Mouse (Mus musculus) heart, adult 2 months (tissue): ENCODE measurements around the gene Lect2. TPM values are rescaled to one million over a fixed set of nuclear protein-coding genes. Genes with fewer than 3 reads are reported as not detected.

ENCODE experiments used
- DNase-seq, 2 experiments: peaks; one replicate each; pipeline ENCODE4 v3.0.0; 2021
- H3K27ac ChIP-seq: fragments of 200-600 bp; 2 replicates; pipeline ENCODE4 v1.8.1; 2022
- H3K27me3 ChIP-seq: fragments of 200-500 bp; 2 replicates; pipeline ENCODE4 v1.6.1; 2012; ENCODE audit warnings: mild to moderate bottlenecking, low read length, inconsistent platforms, mixed read lengths; ENCODE audit not compliant: control insufficient read depth, insufficient read depth
- H3K36me3 ChIP-seq: fragments of 200-500 bp; 2 replicates; pipeline ENCODE4 v1.6.1; 2012; ENCODE audit warnings: low read length, inconsistent platforms; ENCODE audit not compliant: control insufficient read depth, insufficient read depth
- H3K4me1 ChIP-seq: fragments of 200-500 bp; 2 replicates; pipeline ENCODE4 v1.6.1; 2011; ENCODE audit warnings: low read length; ENCODE audit not compliant: control insufficient read depth, insufficient read depth
- H3K4me3 ChIP-seq: fragments of 200-600 bp; 2 replicates; pipeline ENCODE4 v1.8.1; 2022
- H3K79me2 ChIP-seq: fragments of 200-500 bp; replicated peaks from 2 replicates; pipeline ENCODE4 v1.6.1; 2012; ENCODE audit warnings: mild to moderate bottlenecking, inconsistent platforms, low read length, moderate library complexity, mixed read lengths; ENCODE audit not compliant: control insufficient read depth, insufficient read depth
- H3K9ac ChIP-seq: fragments of 200-500 bp; 2 replicates; pipeline ENCODE4 v1.6.1; 2012; ENCODE audit warnings: low read depth, mild to moderate bottlenecking, control low read depth, inconsistent platforms, low read length, mixed read lengths
- CTCF ChIP-seq: fragments of 200-600 bp; IDR thresholded peaks from 2 replicates; pipeline ENCODE4 v1.8.1; 2022; ENCODE audit warnings: antibody characterized with exemption, mild to moderate bottlenecking, moderate library complexity
- EP300 ChIP-seq: fragments of 200-500 bp; IDR thresholded peaks from 2 replicates; pipeline ENCODE4 v1.6.1; 2011; ENCODE audit warnings: low read depth, low read length, control low read depth; ENCODE audit not compliant: insufficient read depth
- POLR2A ChIP-seq: fragments of 200-500 bp; IDR thresholded peaks from 2 replicates; pipeline ENCODE4 v1.6.1; 2011; ENCODE audit warnings: mild to moderate bottlenecking, low read depth, low read length, control low read depth; ENCODE audit not compliant: insufficient read depth
- WGBS: fragments of 180-500 bp; shearing (Covaris S2); methylation state at CpG from one replicate; pipeline ENCODE4 v1.1.7; 2018; 5-methylcytosine and 5-hydroxymethylcytosine counted together
- intact Hi-C: fragments of 180-260 bp; cut with DNase I; formaldehyde crosslinking; loops from one replicate; pipeline ENCODE4 v1.15.1; 2025
- polyA plus RNA-seq: library from polyadenylated mRNA; depleted of rRNA; stranded (reverse); fragments of >200 nt; gene quantifications from 2 replicates; pipeline ENCODE4 v1.2.3, GENCODE M21; 2012
- total RNA-seq, 2 experiments: library from RNA; stranded (reverse); gene quantifications; 2 replicates each; pipeline ENCODE4 v1.2.3; 2021

Gene Lect2
- total and polyA plus RNA-seq, 3 experiments = not detected

GRCm38 (mm10) chr13:56590202-56590601, 41.9 kb upstream of the Lect2 start:
- intact Hi-C loops = no loop called here
- peaks cover 1% of the 10 kb centered on the region; the same call in 1 of the 2 replicates for H3K4me1 ChIP-seq
- no peak overlapping the region for H3K27ac ChIP-seq
- DNase-seq = no peak
- no peak overlapping the region for H3K4me3 ChIP-seq
- H3K9ac ChIP-seq = no peak overlapping the region
- no peaks in the 10 kb centered on the region for H3K36me3 ChIP-seq
- H3K79me2 ChIP-seq = no peaks in the 10 kb centered on the region
- TF ChIP-seq POLR2A = no peak
- no peak for TF ChIP-seq CTCF
- no peak for TF ChIP-seq EP300
- H3K27me3 ChIP-seq = no peaks in the 10 kb centered on the region
- 71% methylated on average over 5 of the region's 5 CpGs for WGBS

DNA sequence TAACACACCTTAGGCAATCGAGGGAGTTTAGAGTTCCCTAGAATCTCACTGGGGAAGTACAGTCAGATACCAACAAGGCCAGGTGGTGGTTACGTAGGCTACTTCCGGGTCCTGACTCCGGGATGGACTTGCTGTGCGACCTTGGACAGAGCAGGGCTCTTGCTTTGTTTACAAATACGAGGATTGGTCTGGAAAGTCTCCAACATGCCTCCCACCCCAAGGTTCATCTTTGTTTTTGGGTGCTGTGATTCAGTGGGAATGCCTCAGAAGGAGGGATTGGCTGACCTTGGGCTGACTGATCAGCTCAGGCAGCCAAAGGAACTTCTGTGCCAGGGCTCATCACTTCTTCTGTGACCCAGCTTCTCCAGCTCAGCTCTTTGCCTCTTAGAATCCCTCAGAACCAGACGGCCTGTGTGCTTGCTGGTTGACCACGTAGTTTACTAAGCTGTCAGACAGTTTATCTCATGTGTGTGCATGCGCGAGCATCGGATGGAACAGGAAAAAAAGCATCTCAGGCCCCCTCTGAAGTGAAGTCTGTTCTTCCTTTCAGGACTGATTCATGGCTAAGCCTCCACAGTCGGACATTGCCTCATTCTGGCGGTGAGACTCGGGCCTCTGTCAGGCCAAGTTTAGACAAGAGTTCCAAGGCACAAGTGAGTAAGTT, 40.3 kb upstream of the Lect2 start:
- intact Hi-C loops = no loop called here
- Histone ChIP-seq H3K36me3 (no peaks in the 10 kb centered on the region), H3K9ac (no peak overlapping the region), H3K79me2 (no peaks in the 10 kb centered on the region), H3K4me3 (no peak overlapping the region), H3K4me1 (peaks cover 1% of the 10 kb centered on the region; the same call in 1 of the 2 replicates), H3K27ac (peak overlapping the region; percentile 26; the same call in 1 of the 2 replicates), H3K27me3 (no peaks in the 10 kb centered on the region)
- WGBS = 69% methylated on average over 14 of the region's 14 CpGs
- TF ChIP-seq EP300 (no peak), POLR2A (no peak), CTCF (no peak)
- DNase-seq = peak in 1 of 2 experiments; percentile 67

- Histone ChIP-seq H3K27me3 (no peaks in the 10 kb centered on the region), H3K4me1 (peaks cover 5% of the 10 kb centered on the region; the same call in 1 of the 2 replicates), H3K9ac (no peak overlapping the region), H3K79me2 (no peaks in the 10 kb centered on the region), H3K27ac (no peak overlapping the region), H3K36me3 (no peaks in the 10 kb centered on the region), H3K4me3 (no peak overlapping the region)
- intact Hi-C loops = no loop called here
- no peak for DNase-seq
- 39% methylated on average over 3 of the region's 3 CpGs for WGBS
- TF ChIP-seq CTCF (no peak), POLR2A (no peak), EP300 (no peak)
Measured at GRCm38 (mm10) chr13:56586046-56586445, 37.7 kb upstream of the Lect2 start.

DNA sequence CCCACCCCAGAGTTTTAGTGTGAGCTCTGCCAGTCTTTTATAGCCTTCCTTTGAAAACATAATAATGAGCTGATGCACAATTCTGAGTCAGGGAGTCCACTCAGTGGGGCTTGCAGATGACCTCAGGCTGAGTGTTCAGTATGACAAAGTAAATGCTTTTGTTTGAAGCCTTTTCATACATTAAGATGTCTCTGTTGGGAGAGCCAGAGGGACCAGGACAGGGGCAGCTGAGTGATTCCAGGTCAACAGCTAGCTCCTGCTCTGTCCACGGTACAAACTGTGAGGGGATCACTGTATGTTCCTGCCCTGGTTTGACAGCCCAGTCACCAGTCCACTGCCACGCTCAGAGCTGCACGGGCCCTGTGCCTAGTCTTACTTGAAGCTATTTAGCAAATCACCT, 34.4 kb upstream of the Lect2 start:
- no peak for TF ChIP-seq CTCF
- Histone ChIP-seq H3K79me2 (no peaks in the 10 kb centered on the region), H3K36me3 (no peaks in the 10 kb centered on the region), H3K27me3 (no peaks in the 10 kb centered on the region), H3K9ac (no peak overlapping the region), H3K4me1 (peaks cover 4% of the 10 kb centered on the region; the same call in 1 of the 2 replicates), H3K27ac (no peak overlapping the region), H3K4me3 (no peak overlapping the region)
- WGBS = 71% methylated on average over 3 of the region's 3 CpGs
- intact Hi-C loops = loop anchor here (2.0 kb wide), 1 partner anchor 28 kb away; no protein-coding TSS in a partner anchor
- DNase-seq = no peak

DNA sequence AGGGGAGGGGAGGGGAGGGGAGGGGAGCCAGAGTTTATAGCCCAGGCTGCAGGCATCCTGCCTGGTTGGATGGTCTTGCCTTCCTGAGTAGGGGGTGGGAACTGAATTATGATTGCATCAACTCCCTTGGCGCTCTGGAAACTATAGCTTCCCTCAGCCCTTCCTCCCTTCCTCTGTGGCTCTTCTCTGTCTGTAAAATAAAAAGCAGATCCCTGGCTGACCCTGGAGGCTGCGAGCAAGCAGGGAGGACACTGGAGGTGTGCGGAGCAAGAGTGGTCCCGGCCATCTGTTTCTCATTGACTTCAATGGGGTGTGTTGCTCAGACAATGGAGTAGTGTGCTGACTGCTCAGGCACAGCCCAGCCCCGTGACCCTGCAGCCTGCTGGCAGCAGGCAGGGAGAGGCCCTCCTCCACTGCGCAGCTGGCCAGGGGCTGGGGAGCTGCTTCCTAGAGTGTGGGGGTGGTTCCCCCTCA, 33.7 kb upstream of the Lect2 start:
- H3K27ac ChIP-seq = no peak overlapping the region
- H3K9ac ChIP-seq = no peak overlapping the region
- H3K27me3 ChIP-seq = no peaks in the 10 kb centered on the region
- no peak for TF ChIP-seq POLR2A
- 0 out of 2 replicates have a peak, but pooled peaks have one; percentile 5 for TF ChIP-seq EP300
- no peak for TF ChIP-seq CTCF
- peaks cover 4% of the 10 kb centered on the region; the same call in 1 of the 2 replicates for H3K4me1 ChIP-seq
- H3K4me3 ChIP-seq = no peak overlapping the region
- DNase-seq = peak; percentile 52 to 63
- no peaks in the 10 kb centered on the region for H3K79me2 ChIP-seq
- H3K36me3 ChIP-seq = no peaks in the 10 kb centered on the region
- intact Hi-C loops = loop anchor here (2.0 kb wide), 1 partner anchor 29 kb away; no protein-coding TSS in a partner anchor
- 10% methylated on average over 6 of the region's 6 CpGs for WGBS

DNA sequence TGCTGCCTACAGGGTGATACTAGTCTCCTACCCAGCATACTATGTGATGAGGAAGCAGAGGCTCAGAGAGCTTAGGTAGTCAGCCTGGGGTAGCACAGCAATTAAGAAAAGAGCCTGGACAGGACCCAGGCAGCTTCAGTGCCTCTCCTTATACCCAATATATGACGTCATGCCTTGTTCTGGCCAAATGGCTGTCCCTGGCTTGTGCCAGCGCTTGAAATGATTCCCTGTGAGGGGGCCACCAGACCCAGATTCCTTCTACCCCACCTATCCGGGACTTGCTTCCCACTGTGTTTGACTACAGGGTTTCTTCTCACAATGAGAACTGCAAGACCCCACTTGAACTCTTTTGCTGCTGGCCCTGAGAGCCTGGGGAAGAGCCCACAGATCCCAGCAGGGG, 33.2 kb upstream of the Lect2 start:
- H3K27me3 ChIP-seq = no peaks in the 10 kb centered on the region
- H3K79me2 ChIP-seq = no peaks in the 10 kb centered on the region
- H3K9ac ChIP-seq = no peak overlapping the region
- H3K4me1 ChIP-seq = peaks cover 4% of the 10 kb centered on the region; the same call in 1 of the 2 replicates
- H3K27ac ChIP-seq = no peak overlapping the region
- WGBS = 29% methylated on average over 3 of the region's 3 CpGs
- no peak for TF ChIP-seq EP300
- no peak for TF ChIP-seq POLR2A
- no peak for TF ChIP-seq CTCF
- DNase-seq = no peak
- no peaks in the 10 kb centered on the region for H3K36me3 ChIP-seq
- no peak overlapping the region for H3K4me3 ChIP-seq
- intact Hi-C loops = no loop called here
